Mouse (Mus musculus) liver, adult 2 months (tissue): ENCODE data around the gene Gm13278. TPM values are rescaled to one million over a fixed set of nuclear protein-coding genes. Genes with fewer than 3 reads are reported as not detected.
"Not testable (repeated sequence)": the region's sequence is repeated elsewhere in the genome, so short reads cannot be mapped to it uniquely, and the experiment has no call there.

Experiments
- DNase-seq: peaks from one replicate; pipeline ENCODE4 v3.0.0-alpha.2; 2011; ENCODE audit warnings: low read depth, low spot score; ENCODE audit errors: extremely low read depth
- H3K27ac ChIP-seq: fragments of 200-500 bp; replicated peaks from 2 replicates; pipeline ENCODE4 v1.5.1; 2012; ENCODE audit warnings: low read depth, mild to moderate bottlenecking, control low read depth, inconsistent platforms, low read length; ENCODE audit not compliant: insufficient read depth
- H3K27me3 ChIP-seq: fragments of 200-500 bp; 2 replicates; pipeline ENCODE4 v1.6.1; 2012; ENCODE audit warnings: mild to moderate bottlenecking, moderate library complexity, low read length, inconsistent platforms; ENCODE audit not compliant: control insufficient read depth, insufficient read depth
- H3K36me3 ChIP-seq: fragments of 200-500 bp; 2 replicates; pipeline ENCODE4 v1.6.1; 2012; ENCODE audit warnings: low read length, inconsistent platforms; ENCODE audit not compliant: control insufficient read depth, insufficient read depth
- H3K4me1 ChIP-seq: fragments of 200-500 bp; 2 replicates; pipeline ENCODE4 v1.6.1; 2011; ENCODE audit warnings: low read length; ENCODE audit not compliant: control insufficient read depth, insufficient read depth
- H3K4me3 ChIP-seq: fragments of 200-500 bp; 2 replicates; pipeline ENCODE4 v1.5.1; 2011; ENCODE audit warnings: low read depth, mild to moderate bottlenecking, control low read depth, low read length, moderate library complexity; ENCODE audit not compliant: insufficient read depth
- H3K79me2 ChIP-seq: fragments of 200-500 bp; 2 replicates; pipeline ENCODE4 v1.6.1; 2012; ENCODE audit warnings: inconsistent platforms, mild to moderate bottlenecking, low read length, moderate library complexity; ENCODE audit not compliant: control insufficient read depth, insufficient read depth
- H3K9ac ChIP-seq: fragments of 200-500 bp; 2 replicates; pipeline ENCODE4 v1.6.1; 2012; ENCODE audit warnings: low read depth, mild to moderate bottlenecking, control low read depth, inconsistent platforms, low read length
- CTCF ChIP-seq: fragments of 200-500 bp; IDR thresholded peaks from 2 replicates; pipeline ENCODE4 v1.5.1; 2011; ENCODE audit warnings: low read depth, low read length, control low read depth
- POLR2A ChIP-seq: fragments of 200-500 bp; IDR thresholded peaks from 2 replicates; pipeline ENCODE4 v1.6.1; 2011; ENCODE audit warnings: low read length, control low read depth; ENCODE audit not compliant: insufficient read depth; ENCODE audit errors: extremely low read depth
- WGBS: fragments of 180-500 bp; shearing (Covaris S2); methylation state at CpG from one replicate; pipeline ENCODE4 v1.1.7; 2018; 5-methylcytosine and 5-hydroxymethylcytosine counted together
- polyA plus RNA-seq: library from polyadenylated mRNA; depleted of rRNA; stranded (reverse); fragments of >200 nt; gene quantifications from 2 replicates; pipeline ENCODE4 v1.2.3, GENCODE M21; 2012
- total RNA-seq: library from RNA; depleted of rRNA; stranded (reverse); fragments of >200 nt; gene quantifications from 2 replicates; pipeline ENCODE4 v1.2.3, GENCODE M21; 2014

Gene Gm13278
- total and polyA plus RNA-seq, 2 experiments = not detected

GRCm38 (mm10) chr4:88815928-88816327 lies 24.6 kb downstream of the Gm13278 start, which contains the start of gene Ifna7:
Ifna7 (plus strand) TSS chr4:88816228.
- no peak within 1 kb of the TSS for H3K27ac ChIP-seq
- H3K4me1 ChIP-seq = no peaks in the 10 kb centered on the region
- no peak for DNase-seq

GRCm38 (mm10) chr4:88819659-88820058 lies 28.3 kb downstream of the Gm13278 start, which contains the start of gene Ifna11:
Ifna11 (plus strand) TSS chr4:88819959.
- DNase-seq = no peak
- no peaks in the 10 kb centered on the region for H3K36me3 ChIP-seq
- TF ChIP-seq POLR2A (no peak), CTCF (no peak)
- H3K27ac ChIP-seq = no peak within 1 kb of the TSS
- H3K4me1 ChIP-seq = no peaks in the 10 kb centered on the region
- no peaks in the 10 kb centered on the region for H3K27me3 ChIP-seq
- 79% methylated on average over 1 of the region's 1 CpGs for WGBS
- no peak within 1 kb of the TSS for H3K4me3 ChIP-seq
- H3K79me2 ChIP-seq = no peaks in the 10 kb centered on the region
- no peak within 1 kb of the TSS for H3K9ac ChIP-seq

More at GRCm38 (mm10) chr4:88815928-88816327, 24.6 kb downstream of the Gm13278 start, which contains the start of gene Ifna7:
- Histone ChIP-seq H3K36me3 (no peaks in the 10 kb centered on the region), H3K9ac (no peak within 1 kb of the TSS), H3K79me2 (no peaks in the 10 kb centered on the region), H3K4me3 (no peak within 1 kb of the TSS), H3K27me3 (no peaks in the 10 kb centered on the region)
- no peak for TF ChIP-seq CTCF
- no peak for TF ChIP-seq POLR2A
- WGBS = 48% methylated on average over 3 of the region's 3 CpGs

- no peak for DNase-seq
- 25% methylated on average over 4 of the region's 4 CpGs for WGBS
- Histone ChIP-seq H3K27me3 (no peaks in the 10 kb centered on the region), H3K79me2 (no peaks in the 10 kb centered on the region), H3K9ac (no peak overlapping the region), H3K27ac (no peak overlapping the region), H3K36me3 (no peaks in the 10 kb centered on the region), H3K4me1 (no peaks in the 10 kb centered on the region), H3K4me3 (no peak overlapping the region)
- no peak; the same call in 1 of the 2 replicates for TF ChIP-seq CTCF
- TF ChIP-seq POLR2A = no peak
Measured at GRCm38 (mm10) chr4:88822995-88823394, 31.6 kb downstream of the Gm13278 start.

- H3K27me3 ChIP-seq, H3K27ac ChIP-seq, H3K4me1 ChIP-seq, H3K79me2 ChIP-seq, H3K4me3 ChIP-seq, H3K36me3 ChIP-seq, DNase-seq, H3K9ac ChIP-seq: not testable (repeated sequence)
Measured at GRCm38 (mm10) chr4:88827116-88827515, 35.8 kb downstream of the Gm13278 start, which contains the start of gene Ifna6. Ifna6 (plus strand) TSS chr4:88827416.

GRCm38 (mm10) chr4:88830523-88830922 lies 39.2 kb downstream of the Gm13278 start:
- Histone ChIP-seq H3K79me2 (no peaks in the 10 kb centered on the region), H3K27me3 (no peaks in the 10 kb centered on the region), H3K27ac (no peak overlapping the region), H3K9ac (no peak overlapping the region), H3K36me3 (no peaks in the 10 kb centered on the region), H3K4me1 (no peaks in the 10 kb centered on the region), H3K4me3 (no peak overlapping the region)
- DNase-seq = peak; percentile 8
- TF ChIP-seq CTCF (0 out of 2 replicates have a peak, but pooled peaks have one; percentile 31), POLR2A (no peak)
- WGBS = 31% methylated on average over 4 of the region's 4 CpGs

- not testable (repeated sequence) for H3K4me1 ChIP-seq, H3K27ac ChIP-seq, H3K27me3 ChIP-seq, H3K36me3 ChIP-seq, DNase-seq, H3K9ac ChIP-seq, H3K79me2 ChIP-seq, H3K4me3 ChIP-seq
- WGBS = 66% methylated on average over 1 of the region's 1 CpGs
Measured at GRCm38 (mm10) chr4:88835225-88835624, 43.9 kb downstream of the Gm13278 start, which contains the start of gene Ifna5. Ifna5 (plus strand) TSS chr4:88835525.
